Mouse (Mus musculus) bone marrow macrophage, adult 2 months (primary cell): Measurements from ENCODE around the gene Syne3. TPM values are rescaled to one million over a fixed set of nuclear protein-coding genes. Genes with fewer than 3 reads are reported as not detected.

Experiments
- H3K27ac ChIP-seq: 2 replicates; pipeline ENCODE4 v1.5.1; 2012; ENCODE audit warnings: low read depth, low read length; ENCODE audit not compliant: insufficient read depth
- H3K4me1 ChIP-seq: 2 replicates; pipeline ENCODE4 v1.6.1; 2012; ENCODE audit warnings: low read length; ENCODE audit not compliant: control insufficient read depth, insufficient read depth
- H3K4me3 ChIP-seq: 2 replicates; pipeline ENCODE4 v1.5.1; 2012; ENCODE audit warnings: mild to moderate bottlenecking, low read length, moderate library complexity; ENCODE audit not compliant: insufficient read depth
- CTCF ChIP-seq: IDR thresholded peaks from 2 replicates; pipeline ENCODE4 v1.5.1; 2012; ENCODE audit warnings: low read depth, mild to moderate bottlenecking, low read length, moderate library complexity
- POLR2A ChIP-seq: IDR thresholded peaks from 2 replicates; pipeline ENCODE4 v1.6.1; 2012; ENCODE audit warnings: mild to moderate bottlenecking, low read depth, low read length, borderline replicate concordance
- polyA plus RNA-seq: library from polyadenylated mRNA; stranded (reverse); fragments of >200 nt; gene quantifications from 2 replicates; pipeline ENCODE4 v1.2.4, GENCODE M21; 2012; ENCODE audit not compliant: missing spikeins, insufficient read depth, insufficient read length

Gene Syne3
- polyA plus RNA-seq, 1 experiment: 18.2 TPM

DNA sequence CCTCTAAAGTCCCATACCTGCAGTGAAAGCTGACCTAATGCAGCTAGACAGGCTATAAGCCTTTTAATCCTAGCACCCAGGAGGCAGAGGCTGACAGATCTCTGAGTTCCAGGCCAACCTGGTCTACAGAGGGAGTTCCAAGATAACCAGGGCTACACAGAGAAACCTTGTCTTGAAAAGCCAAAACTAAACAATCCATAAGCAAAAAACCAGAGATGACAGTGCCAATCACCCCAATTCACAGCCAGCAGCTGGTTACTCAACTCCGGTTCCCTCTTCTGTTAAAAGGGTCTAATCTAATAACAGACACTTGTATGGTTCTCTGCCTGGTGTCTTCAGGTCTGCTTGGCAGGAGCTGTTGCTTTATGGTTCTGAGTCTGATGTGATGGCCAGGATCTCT lies 2.0 kb upstream of the Syne3 start:
- Histone ChIP-seq H3K4me3 (no peak overlapping the region), H3K27ac (peak overlapping the region; percentile 99), H3K4me1 (peaks cover 45% of the 10 kb centered on the region)
- TF ChIP-seq CTCF: no peak
- no peak for TF ChIP-seq POLR2A

DNA sequence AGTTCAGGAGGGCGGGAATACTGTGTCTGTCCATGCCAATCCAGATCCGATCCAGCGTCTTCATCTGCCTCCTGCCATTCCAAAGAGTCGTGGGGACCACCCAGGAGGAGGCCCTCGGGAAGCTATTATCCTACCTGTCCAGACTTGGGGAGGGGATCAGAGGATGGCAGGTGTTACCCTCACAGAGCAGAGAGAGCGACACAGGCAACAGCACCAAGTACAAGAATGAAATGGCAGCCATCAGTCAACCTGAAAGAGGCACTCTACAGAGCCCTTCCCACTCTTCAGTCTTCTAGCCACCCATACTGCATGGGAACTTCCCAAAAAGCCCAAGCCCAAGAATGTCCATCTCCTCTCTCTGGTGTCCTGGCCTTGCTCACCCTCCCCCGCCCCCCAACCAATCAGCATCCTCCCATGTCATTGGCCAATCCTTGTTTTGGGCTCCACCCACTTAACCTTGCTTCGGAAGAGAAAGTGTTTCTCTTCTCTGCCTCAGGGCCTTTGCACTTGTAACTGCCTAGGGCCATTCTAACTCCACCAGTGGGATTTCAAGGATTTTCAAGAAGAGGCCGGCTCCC lies 693 bp upstream of the Syne3 start:
- H3K27ac ChIP-seq: peak overlapping the region; percentile 99
- peak overlapping the region; percentile 64 for H3K4me3 ChIP-seq
- no peak for TF ChIP-seq CTCF
- no peak for TF ChIP-seq POLR2A
- H3K4me1 ChIP-seq: peaks cover 54% of the 10 kb centered on the region

DNA sequence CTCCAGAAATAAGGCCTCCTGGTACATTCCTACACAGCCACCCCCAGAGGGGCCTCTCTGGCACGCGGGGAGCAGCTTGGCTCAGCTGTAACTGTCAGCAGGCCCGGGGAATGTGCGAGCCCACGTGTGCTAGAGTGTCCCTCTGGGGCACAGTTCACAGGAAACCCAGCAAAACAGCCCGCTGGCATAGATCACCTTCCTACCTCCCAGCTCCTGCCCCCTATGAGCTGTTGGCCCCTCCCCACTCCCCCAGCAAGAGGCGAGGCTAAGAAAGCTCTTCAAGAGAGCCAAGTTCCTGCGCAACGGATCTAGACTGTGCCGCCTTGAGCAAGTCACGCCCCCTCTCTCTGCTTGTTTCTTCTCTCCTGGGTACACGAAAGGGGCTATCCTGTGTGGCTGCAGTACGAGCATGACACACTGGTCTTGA lies 844 bp downstream of the Syne3 start:
- peak overlapping the region; percentile 88 for H3K4me3 ChIP-seq
- H3K27ac ChIP-seq: peak overlapping the region; percentile 72
- H3K4me1 ChIP-seq: peaks cover 66% of the 10 kb centered on the region
- no peak for TF ChIP-seq POLR2A
- TF ChIP-seq CTCF: no peak

DNA sequence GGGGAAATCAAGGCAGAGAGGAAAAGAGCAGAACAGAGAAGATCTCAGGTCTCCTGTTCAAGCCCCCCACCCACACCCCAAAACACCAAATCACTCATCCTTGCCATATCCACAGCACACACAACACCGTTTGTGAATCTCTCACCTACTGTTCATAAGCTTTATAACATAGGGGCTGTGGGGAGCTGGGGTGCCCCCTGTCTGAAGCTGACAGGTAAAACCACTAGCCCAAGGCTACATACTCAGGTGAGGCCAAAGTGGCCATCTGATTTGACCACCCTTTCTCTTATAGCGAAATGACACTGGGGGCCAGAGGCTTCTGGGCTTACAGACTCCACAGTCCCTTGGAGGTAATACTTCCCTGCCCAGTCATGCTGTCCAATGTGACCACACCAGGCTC lies 1.5 kb downstream of the Syne3 start:
- Histone ChIP-seq H3K4me3 (peak overlapping the region; percentile 88), H3K27ac (peak overlapping the region; percentile 37), H3K4me1 (peaks cover 67% of the 10 kb centered on the region)
- no peak for TF ChIP-seq POLR2A

- Histone ChIP-seq H3K27ac (peak overlapping the region; percentile 63), H3K4me1 (peaks cover 70% of the 10 kb centered on the region), H3K4me3 (peak overlapping the region; percentile 23)
- no peak for TF ChIP-seq CTCF
- TF ChIP-seq POLR2A: no peak
Observed at GRCm38 (mm10) chr12:105005715-105005972, 4.0 kb downstream of the Syne3 start.

DNA sequence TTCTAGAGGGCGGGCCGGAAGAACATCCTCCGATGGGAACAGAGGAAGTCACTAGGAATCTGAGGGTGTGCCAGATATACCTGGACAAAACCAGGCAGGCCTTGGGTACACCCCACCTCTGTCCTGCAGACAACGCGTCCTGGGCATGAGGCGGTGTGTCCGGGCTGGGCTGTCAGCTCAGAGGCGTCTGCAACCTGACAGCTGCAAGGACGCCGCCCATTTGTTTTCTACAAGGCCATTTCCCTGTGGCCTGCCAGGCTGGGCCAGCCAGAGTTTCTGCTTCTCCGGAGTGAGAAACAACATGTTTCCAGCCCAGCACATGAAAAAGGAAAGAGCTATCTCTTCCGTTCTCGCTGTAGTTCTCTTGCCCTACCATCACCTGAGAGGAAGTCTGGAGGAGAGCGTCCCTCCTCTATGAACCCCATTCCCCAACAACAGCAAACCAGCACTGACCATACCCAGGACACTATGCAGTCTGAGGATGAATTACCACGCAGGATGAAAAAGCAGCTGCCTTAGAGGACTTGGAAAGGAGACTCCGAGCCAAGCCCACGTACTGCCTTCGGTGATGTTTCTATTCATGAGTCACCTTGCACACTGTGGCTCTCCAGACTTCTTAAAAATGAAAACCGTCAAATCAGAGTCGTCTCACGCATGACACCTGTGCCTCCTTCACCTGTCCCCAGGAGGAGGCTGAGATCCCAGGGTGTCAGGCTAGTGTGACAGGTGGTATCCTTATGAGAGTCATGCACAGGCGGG lies 4.5 kb downstream of the Syne3 start:
- Histone ChIP-seq H3K4me1 (peaks cover 70% of the 10 kb centered on the region), H3K4me3 (peak overlapping the region; percentile 23), H3K27ac (peak overlapping the region; percentile 63)
- TF ChIP-seq CTCF (no peak), POLR2A (no peak)

DNA sequence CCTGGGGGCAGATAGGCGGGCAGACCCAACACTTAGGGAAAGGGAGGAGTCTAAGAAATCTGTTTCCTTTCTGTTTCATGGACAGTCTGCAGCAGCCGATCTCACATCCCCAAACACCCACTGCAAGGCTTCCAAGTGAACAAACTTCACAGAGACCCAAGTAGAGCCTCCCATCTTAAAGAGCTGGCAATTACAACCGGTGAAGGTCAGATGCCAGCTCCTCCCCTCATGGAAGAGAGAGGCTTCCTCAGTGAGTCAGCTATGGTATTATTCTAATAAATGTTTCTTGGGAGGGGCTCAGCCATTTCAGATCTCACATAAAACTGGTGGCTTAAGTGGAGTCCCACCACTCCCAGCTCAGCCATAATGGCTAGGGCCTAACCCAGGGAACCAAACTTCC lies 5.9 kb downstream of the Syne3 start:
- peaks cover 83% of the 10 kb centered on the region for H3K4me1 ChIP-seq
- H3K4me3 ChIP-seq: no peak overlapping the region
- TF ChIP-seq POLR2A: no peak
- no peak for TF ChIP-seq CTCF
- H3K27ac ChIP-seq: no peak overlapping the region

GRCm38 (mm10) chr12:105003158-105003557 lies 6.5 kb downstream of the Syne3 start:
- no peak overlapping the region for H3K4me3 ChIP-seq
- H3K4me1 ChIP-seq: peaks cover 87% of the 10 kb centered on the region
- TF ChIP-seq POLR2A: no peak
- TF ChIP-seq CTCF: no peak
- H3K27ac ChIP-seq: no peak overlapping the region

GRCm38 (mm10) chr12:105002340-105003132 lies 7.1 kb downstream of the Syne3 start:
- H3K4me3 ChIP-seq: no peak overlapping the region
- H3K27ac ChIP-seq: peak overlapping the region; percentile 3; the same call in 1 of the 2 replicates
- TF ChIP-seq POLR2A (no peak), CTCF (no peak)
- H3K4me1 ChIP-seq: peaks cover 90% of the 10 kb centered on the region

- Histone ChIP-seq H3K27ac (peak overlapping the region; percentile 78), H3K4me3 (no peak overlapping the region), H3K4me1 (peaks cover 91% of the 10 kb centered on the region)
- no peak for TF ChIP-seq POLR2A
Observed at GRCm38 (mm10) chr12:105001317-105001716, 8.3 kb downstream of the Syne3 start.
